Mouse (Mus musculus) embryo, embryonic 10.5 days (tissue): ENCODE results near the gene Chst12.

Experiments
- DNase-seq: peaks from one replicate; pipeline ENCODE4 v3.0.0-alpha.2; 2015; ENCODE audit warnings: low spot score

The Chst12 gene

GRCm38 (mm10) chr5:140570223-140570870 is 65.0 kb downstream of the Chst12 start:
- no peak for DNase-seq

DNA sequence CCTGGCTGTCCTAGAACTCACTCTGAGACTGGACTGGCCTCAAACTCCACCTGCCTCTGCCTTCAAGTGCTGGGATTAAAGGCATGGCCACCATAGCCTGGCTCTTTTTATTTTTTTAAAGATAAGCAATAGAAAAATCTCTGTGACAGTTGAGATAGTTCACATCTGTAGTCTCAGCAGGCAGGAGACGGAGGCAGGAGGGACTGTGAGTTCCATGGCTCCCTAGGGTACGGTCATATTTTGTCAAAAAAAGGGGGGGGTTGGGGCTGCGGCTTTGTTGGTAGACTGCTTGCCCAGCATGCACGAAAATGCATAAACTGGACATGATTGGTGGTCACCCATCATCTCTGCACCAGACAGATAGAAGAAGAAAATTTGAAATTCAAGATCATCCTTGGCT is 65.9 kb downstream of the Chst12 start:
- DNase-seq = no peak

GRCm38 (mm10) chr5:140571673-140572072 is 66.3 kb downstream of the Chst12 start:
- DNase-seq = no peak

DNA sequence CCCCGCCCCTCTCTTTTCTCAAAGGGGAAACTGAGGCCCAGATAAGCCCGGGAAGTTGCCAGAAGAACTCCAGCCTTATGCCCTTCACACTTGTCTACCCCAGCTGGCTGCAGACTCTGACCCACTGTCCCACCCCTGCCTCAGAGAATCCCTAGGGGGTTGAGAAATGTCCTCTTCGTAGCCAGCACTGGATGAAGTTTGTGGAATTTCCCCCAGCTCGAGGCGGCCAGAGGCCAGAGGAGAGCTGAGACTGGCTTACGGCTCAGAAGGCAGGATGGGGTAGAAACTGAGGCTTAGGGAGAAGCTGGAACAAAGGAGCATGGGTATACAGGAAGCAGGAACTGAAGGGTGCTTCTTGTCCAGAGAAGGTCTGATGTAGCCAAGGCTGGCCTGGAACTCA is 67.3 kb downstream of the Chst12 start:
- DNase-seq = no peak
